Mouse (Mus musculus) CH12.LX (cell line): ENCODE results near the gene Mob1a. TPM values are rescaled to one million over a fixed set of nuclear protein-coding genes. Genes with fewer than 3 reads are reported as not detected.
A peak's percentile ranks its signal among the peaks of the same experiment; 100 is the strongest.

Source experiments
- DNase-seq: peaks from one replicate; pipeline ENCODE4 v3.0.0-alpha.2; 2013; ENCODE audit errors: extremely low read depth
- H3K27ac ChIP-seq: 2 replicates; pipeline ENCODE4 v1.5.1; 2012; ENCODE audit warnings: low read depth, mild to moderate bottlenecking, control low read depth, moderate library complexity; ENCODE audit not compliant: insufficient read depth
- H3K27me3 ChIP-seq: replicated peaks from 2 replicates; pipeline ENCODE3; 2012; ENCODE audit warnings: inconsistent platforms
- H3K36me3 ChIP-seq, 2 experiments: replicated peaks in 1 of 2; 2 replicates each; pipeline versions ENCODE3 to v1.6.1; 2012; ENCODE audit warnings: inconsistent platforms in 1 of 2, low read length in 1 of 2, mild to moderate bottlenecking in 1 of 2, mixed read lengths in 1 of 2, moderate library complexity in 1 of 2; ENCODE audit not compliant: control insufficient read depth in 1 of 2, insufficient read depth in 1 of 2
- H3K4me1 ChIP-seq, 2 experiments: 2 replicates each; pipeline ENCODE4 v1.6.1; 2012; ENCODE audit warnings: inconsistent platforms in 1 of 2, moderate library complexity in 1 of 2; ENCODE audit not compliant: insufficient read depth in 2 of 2, control insufficient read depth in 1 of 2
- H3K4me2 ChIP-seq: 2 replicates; pipeline ENCODE4 v1.6.1; 2012; ENCODE audit warnings: low read depth, mild to moderate bottlenecking, control low read depth; ENCODE audit not compliant: poor library complexity, insufficient read depth, severe bottlenecking
- H3K4me3 ChIP-seq, 3 experiments: fragments of 150-350 bp in 1 of 3; sonication (generic) in 1 of 3; replicated peaks in 1 of 3; 2 replicates each; pipeline versions ENCODE3 to v1.5.1; 2011 to 2012; ENCODE audit warnings: low read depth in 2 of 3, low read length in 2 of 3, mild to moderate bottlenecking in 2 of 3, moderate library complexity in 2 of 3, control low read depth in 1 of 3, improper control_type of control experiment in 1 of 3, inconsistent platforms in 1 of 3, mixed read lengths in 1 of 3; ENCODE audit not compliant: poor library complexity in 1 of 3
- H3K79me2 ChIP-seq: replicated peaks from 2 replicates; pipeline ENCODE4 v1.6.1; 2012; ENCODE audit warnings: mild to moderate bottlenecking, moderate library complexity; ENCODE audit not compliant: control insufficient read depth, poor library complexity, insufficient read depth, severe bottlenecking; ENCODE audit errors: extremely low read depth
- H3K9ac ChIP-seq: 2 replicates; pipeline ENCODE4 v1.6.1; 2012; ENCODE audit warnings: low read depth, mild to moderate bottlenecking, control low read depth, moderate library complexity; ENCODE audit not compliant: insufficient read depth
- H3K9me3 ChIP-seq: replicated peaks from 2 replicates; pipeline ENCODE3; 2012; ENCODE audit warnings: low read length, inconsistent platforms, mixed read lengths
- CHD1 ChIP-seq: IDR thresholded peaks from 2 replicates; pipeline ENCODE4 v1.6.1; 2012; ENCODE audit warnings: low read depth, low read length, improper control_type of control experiment, inconsistent platforms
- CHD2 ChIP-seq: IDR thresholded peaks from 2 replicates; pipeline ENCODE4 v1.6.1; 2011; ENCODE audit warnings: low read length, improper control_type of control experiment
- CTCF ChIP-seq, 2 experiments: IDR thresholded peaks in 1 of 2; conservative IDR thresholded peaks in 1 of 2; 2 replicates each; pipeline ENCODE4 v1.5.1; 2011 to 2012; ENCODE audit warnings: low read depth in 2 of 2, low read length in 2 of 2, improper control_type of control experiment in 1 of 2, inconsistent platforms in 1 of 2, mild to moderate bottlenecking in 1 of 2, moderate library complexity in 1 of 2
- EP300 ChIP-seq: IDR thresholded peaks from 2 replicates; pipeline ENCODE4 v1.6.1; 2011; ENCODE audit warnings: low read length, improper control_type of control experiment
- HCFC1 ChIP-seq: IDR thresholded peaks from 2 replicates; pipeline ENCODE4 v1.6.1; 2012; ENCODE audit warnings: low read depth, mild to moderate bottlenecking, inconsistent platforms, low read length, improper control_type of control experiment
- IRF4 ChIP-seq: IDR thresholded peaks from 2 replicates; pipeline ENCODE4 v1.6.1; 2014; ENCODE audit warnings: low read depth, mild to moderate bottlenecking, inconsistent platforms, low read length, improper control_type of control experiment
- KAT2A ChIP-seq: IDR thresholded peaks from 2 replicates; pipeline ENCODE4 v1.6.1; 2012; ENCODE audit warnings: low read length, improper control_type of control experiment, inconsistent platforms; ENCODE audit not compliant: insufficient replicate concordance
- MAX ChIP-seq: IDR thresholded peaks from 2 replicates; pipeline ENCODE4 v1.6.1; 2011; ENCODE audit warnings: low read length, improper control_type of control experiment
- MEF2A ChIP-seq: IDR thresholded peaks from 2 replicates; pipeline ENCODE4 v1.6.1; 2014; ENCODE audit warnings: low read depth, mild to moderate bottlenecking, inconsistent platforms, low read length, improper control_type of control experiment, borderline replicate concordance
- MXI1 ChIP-seq: IDR thresholded peaks from 2 replicates; pipeline ENCODE4 v1.6.1; 2011; ENCODE audit warnings: mild to moderate bottlenecking, low read depth, low read length, improper control_type of control experiment
- NELFE ChIP-seq: IDR thresholded peaks from 2 replicates; pipeline ENCODE4 v1.6.1; 2011; ENCODE audit warnings: low read depth, low read length, improper control_type of control experiment
- NRF1 ChIP-seq: IDR thresholded peaks from 2 replicates; pipeline ENCODE4 v1.6.1; 2014; ENCODE audit warnings: low read depth, mild to moderate bottlenecking, inconsistent platforms, low read length, improper control_type of control experiment, moderate library complexity
- PAX5 ChIP-seq: IDR thresholded peaks from 2 replicates; pipeline ENCODE4 v1.6.1; 2012; ENCODE audit warnings: low read length, inconsistent platforms, mixed read lengths
- RCOR1 ChIP-seq: conservative IDR thresholded peaks from 2 replicates; pipeline ENCODE4 v1.6.1; 2012; ENCODE audit warnings: low read depth, mild to moderate bottlenecking, inconsistent platforms, low read length, improper control_type of control experiment
- SIN3A ChIP-seq: IDR thresholded peaks from 2 replicates; pipeline ENCODE4 v1.6.1; 2012; ENCODE audit warnings: low read length, improper control_type of control experiment, inconsistent platforms
- SMC3 ChIP-seq: IDR thresholded peaks from 2 replicates; pipeline ENCODE4 v1.6.1; 2011; ENCODE audit warnings: low read depth, low read length, improper control_type of control experiment
- TBP ChIP-seq: conservative IDR thresholded peaks from 2 replicates; pipeline ENCODE4 v1.6.1; 2011; ENCODE audit warnings: low read depth, low read length, improper control_type of control experiment
- UBTF ChIP-seq: IDR thresholded peaks from 2 replicates; pipeline ENCODE4 v1.6.1; 2012; ENCODE audit warnings: low read depth, mild to moderate bottlenecking, inconsistent platforms, low read length, improper control_type of control experiment, moderate library complexity
- ZC3H11A ChIP-seq: IDR thresholded peaks from 2 replicates; pipeline ENCODE4 v1.6.1; 2012; ENCODE audit warnings: low read depth, mild to moderate bottlenecking, inconsistent platforms, low read length, improper control_type of control experiment
- ZKSCAN1 ChIP-seq: IDR thresholded peaks from 2 replicates; pipeline ENCODE4 v1.6.1; 2012; ENCODE audit warnings: low read depth, inconsistent platforms, low read length, improper control_type of control experiment, borderline replicate concordance
- ZNF384 ChIP-seq: IDR thresholded peaks from 2 replicates; pipeline ENCODE4 v1.6.1; 2012; ENCODE audit warnings: low read depth, low read length, improper control_type of control experiment, inconsistent platforms
- dilution Hi-C: fragments of 300-500 bp; cut with MboI; formaldehyde crosslinking; loops from 2 replicates; pipeline ENCODE4 v1.14.3; 2020; ENCODE audit warnings: low sequenced_read_pairs; ENCODE audit not compliant: extremely low pct_unique_long_range_greater_than_20kb, extremely low pct_ligation_motif_present
- in situ Hi-C: fragments of 300-500 bp; cut with MboI; formaldehyde crosslinking; loops from 3 replicates; pipeline ENCODE4 v1.14.3; 2019; ENCODE audit warnings: low sequenced_read_pairs, low pct_ligation_motif_present, low pct_unique_long_range_greater_than_20kb, mixed read lengths
- polyA plus RNA-seq: library from polyadenylated mRNA; unstranded; fragments of >175 nt; gene quantifications from 2 replicates; pipeline ENCODE4 v1.2.1, GENCODE M21; 2012; ENCODE audit warnings: low read depth; ENCODE audit not compliant: insufficient read length
- total RNA-seq, 2 experiments: library from RNA; depleted of rRNA; stranded (reverse); fragments of 300-350 nt in 1 of 2; fragments of >200 nt in 1 of 2; gene quantifications; 2 replicates each; pipeline ENCODE4 v1.2.3; 2012 to 2014

Mob1a gene
- total and polyA plus RNA-seq, 3 experiments: 82.6 to 182 (median 99.8) TPM

GRCm38 (mm10) chr6:83327591-83328190 lies 1.9 kb downstream of the Mob1a start:
- Histone ChIP-seq H3K9ac (no peak overlapping the region; the same call in 1 of the 2 replicates), H3K4me2 (peak overlapping the region; percentile 99), H3K4me3 (peak overlapping the region; percentile 40 to 94 (median 85)), H3K4me1 (peaks cover 11 to 32% of the 10 kb centered on the region in 2 experiments), H3K27me3 (no peaks in the 10 kb centered on the region), H3K36me3 (peaks cover 34 to 45% of the 10 kb centered on the region in 2 experiments), H3K79me2 (peaks cover 64% of the 10 kb centered on the region), H3K9me3 (no peaks in the 10 kb centered on the region), H3K27ac (no peak overlapping the region)
- no peak for DNase-seq
- TF ChIP-seq RCOR1 (no peak), UBTF (no peak), SMC3 (peak; percentile 25), KAT2A (0 out of 2 replicates have a peak, but pooled peaks have one; percentile 39), ZKSCAN1 (no peak), SIN3A (peak; percentile 51; the same call in 1 of the 2 replicates), CTCF (conservative IDR thresholded peaks at IDR 0.05 in 1 of 2, IDR thresholded peaks at IDR 0.05 in 1 of 2; ENCODE audit: low read depth in 2 of 2, low read length in 2 of 2) (peak in 1 of 2 experiments; percentile 39; a peak in 2 of 4 replicates), ZNF384 (peak; percentile 54)
- dilution Hi-C loops (no loop called here), in situ Hi-C loops (no loop called here)

- peaks cover 9% of the 10 kb centered on the region for H3K79me2 ChIP-seq
- no peaks in the 10 kb centered on the region for H3K9me3 ChIP-seq
- H3K4me1 ChIP-seq: no peaks in the 10 kb centered on the region
- dilution Hi-C loops (no loop called here), in situ Hi-C loops (no loop called here)
- H3K4me2 ChIP-seq: no peak overlapping the region
- peaks cover 52 to 70% of the 10 kb centered on the region in 2 experiments for H3K36me3 ChIP-seq
- DNase-seq: no peak
- H3K4me3 ChIP-seq: no peak overlapping the region
- no peaks in the 10 kb centered on the region for H3K27me3 ChIP-seq
- H3K9ac ChIP-seq: no peak overlapping the region
- H3K27ac ChIP-seq: no peak overlapping the region
- TF ChIP-seq TBP (no peak), MAX (no peak), PAX5 (no peak), CHD1 (no peak), EP300 (no peak), MEF2A (no peak), UBTF (no peak), ZC3H11A (no peak), NRF1 (no peak), NELFE (no peak), SIN3A (no peak), MXI1 (no peak), CHD2 (no peak), HCFC1 (no peak), IRF4 (no peak), SMC3 (no peak), RCOR1 (no peak)
Observed at GRCm38 (mm10) chr6:83341387-83341786, 15.6 kb downstream of the Mob1a start.
